Mouse (Mus musculus) urinary bladder, postnatal 14 days (tissue): ENCODE measurements at regions not wholly inside any gene's neighbourhood (a gene's known extent, or its start where the extent isn't known, plus 50 kb on each side); places are given as distances from the start of the nearest gene placed in this dataset.
"Not testable (repeated sequence)": the region's sequence is repeated elsewhere in the genome, so short reads cannot be mapped to it uniquely, and the experiment has no call there.

Source experiments
- DNase-seq: peaks from one replicate; pipeline ENCODE4 v3.0.0; 2021; ENCODE audit warnings: low spot score

GRCm38 (mm10) chr12:113333399-113333798, 147.7 kb downstream of the Tmem121 start:
- no peak for DNase-seq

- not testable (repeated sequence) for DNase-seq
Observed at GRCm38 (mm10) chr12:113333853-113334252, 148.1 kb downstream of the Tmem121 start.

GRCm38 (mm10) chr12:113337271-113337670, 151.5 kb downstream of the Tmem121 start:
- DNase-seq = no peak

- DNase-seq = no peak
Observed at GRCm38 (mm10) chr12:113338891-113339290, 150.4 kb upstream of the Adam6b start.

- DNase-seq = no peak
Observed at GRCm38 (mm10) chr12:113341046-113341445, 148.3 kb upstream of the Adam6b start.

- no peak for DNase-seq
Observed at GRCm38 (mm10) chr12:113355132-113355531, 134.2 kb upstream of the Adam6b start.

GRCm38 (mm10) chr12:113358077-113358476, 131.2 kb upstream of the Adam6b start:
- peak; percentile 1 for DNase-seq

- no peak for DNase-seq
Observed at GRCm38 (mm10) chr12:113360032-113360431, 129.3 kb upstream of the Adam6b start.

- no peak for DNase-seq
Observed at GRCm38 (mm10) chr12:113362409-113363038, 126.8 kb upstream of the Adam6b start.

GRCm38 (mm10) chr12:113364023-113364422, 125.3 kb upstream of the Adam6b start:
- no peak for DNase-seq

GRCm38 (mm10) chr12:113364437-113364836, 124.9 kb upstream of the Adam6b start:
- no peak for DNase-seq

- no peak for DNase-seq
Observed at GRCm38 (mm10) chr12:113365783-113366182, 123.5 kb upstream of the Adam6b start.

GRCm38 (mm10) chr12:113366394-113366793, 122.9 kb upstream of the Adam6b start:
- no peak for DNase-seq

- DNase-seq = no peak
Observed at GRCm38 (mm10) chr12:113401578-113402113, 87.7 kb upstream of the Adam6b start.

GRCm38 (mm10) chr12:113402823-113403222, 86.5 kb upstream of the Adam6b start:
- no peak for DNase-seq

GRCm38 (mm10) chr12:113411113-113411512, 78.2 kb upstream of the Adam6b start:
- no peak for DNase-seq

GRCm38 (mm10) chr12:113413996-113414395, 75.3 kb upstream of the Adam6b start:
- no peak for DNase-seq

- no peak for DNase-seq
Observed at GRCm38 (mm10) chr12:113417521-113417920, 71.8 kb upstream of the Adam6b start.

GRCm38 (mm10) chr12:113418731-113419402, 70.4 kb upstream of the Adam6b start:
- no peak for DNase-seq

GRCm38 (mm10) chr12:113420721-113421305, 68.5 kb upstream of the Adam6b start:
- DNase-seq = no peak

- DNase-seq = no peak
Observed at GRCm38 (mm10) chr12:113421716-113422595, 67.4 kb upstream of the Adam6b start.

- DNase-seq = no peak
Observed at GRCm38 (mm10) chr12:113422736-113423254, 66.5 kb upstream of the Adam6b start.
